Mouse (Mus musculus) limb, embryonic 15.5 days (tissue): ENCODE results near the gene Pbld2. TPM values are rescaled to one million over a fixed set of nuclear protein-coding genes. Genes with fewer than 3 reads are reported as not detected.
A peak's percentile ranks its signal among the peaks of the same experiment; 100 is the strongest.

ENCODE experiments used
- ATAC-seq: fragments of 200-750 bp; cut with Nextera tagmentation; 2 replicates; pipeline ENCODE4 v1.8.0; 2017; ENCODE audit warnings: low read depth, moderate TSS enrichment; ENCODE audit not compliant: insufficient number of reproducible peaks, low FRiP score, low TSS enrichment
- H3K27ac ChIP-seq: fragments of 300-500 bp; sonication (generic); 2 replicates; pipeline ENCODE4 v1.5.1; 2015; ENCODE audit warnings: moderate library complexity, mild to moderate bottlenecking, inconsistent platforms
- H3K27me3 ChIP-seq: fragments of 300-500 bp; sonication (generic); 2 replicates; pipeline ENCODE4 v1.6.1; 2015; ENCODE audit warnings: inconsistent platforms
- H3K36me3 ChIP-seq: fragments of 300-500 bp; sonication (generic); 2 replicates; pipeline ENCODE4 v1.6.1; 2015; ENCODE audit warnings: inconsistent platforms
- H3K4me1 ChIP-seq: fragments of 300-500 bp; sonication (generic); 2 replicates; pipeline ENCODE4 v1.6.1; 2015; ENCODE audit warnings: inconsistent platforms
- H3K4me2 ChIP-seq: fragments of 300-500 bp; sonication (generic); 2 replicates; pipeline ENCODE4 v1.6.1; 2015; ENCODE audit warnings: mild to moderate bottlenecking, inconsistent platforms
- H3K4me3 ChIP-seq: fragments of 300-500 bp; sonication (generic); 2 replicates; pipeline ENCODE4 v1.5.1; 2015; ENCODE audit warnings: mild to moderate bottlenecking, inconsistent platforms
- H3K9ac ChIP-seq: fragments of 300-500 bp; sonication (generic); 2 replicates; pipeline ENCODE4 v1.6.1; 2015; ENCODE audit warnings: inconsistent platforms
- H3K9me3 ChIP-seq: fragments of 300-500 bp; sonication (generic); 2 replicates; pipeline ENCODE4 v1.6.1; 2016; ENCODE audit warnings: inconsistent platforms
- WGBS: fragments of 180-500 bp; shearing (Covaris S2); methylation state at CpG from one replicate; pipeline ENCODE4 v1.1.7; 2015; 5-methylcytosine and 5-hydroxymethylcytosine counted together
- polyA plus RNA-seq: library from polyadenylated mRNA; unstranded; fragments of >200 nt; fragmentation: Nextera tagmentation; extraction: Ambion mirVana; gene quantifications from 2 replicates; pipeline ENCODE4 v1.2.1, GENCODE M21; 2015

Pbld2 gene
- polyA plus RNA-seq, 1 experiment from 2014 or later = 0.77 TPM

DNA sequence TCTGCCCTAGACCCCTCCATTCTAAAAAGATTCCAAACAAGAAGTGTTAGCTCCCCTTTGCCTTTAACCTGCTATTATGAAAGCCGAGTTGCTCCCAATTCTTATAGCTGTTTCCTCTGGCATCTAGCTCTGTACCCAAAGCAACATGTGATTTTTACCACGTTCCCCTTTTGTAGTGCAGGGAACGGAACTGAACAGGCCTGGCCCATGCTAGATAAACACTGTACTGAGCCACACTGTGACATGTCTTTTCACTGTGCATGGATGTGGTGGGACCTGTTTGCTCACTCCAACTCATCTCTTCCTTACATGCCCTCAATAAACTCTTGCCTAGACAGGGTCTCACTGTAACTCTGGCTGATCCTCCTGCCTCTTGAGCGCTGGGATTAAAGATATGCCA, 13.8 kb upstream of the Pbld2 start:
- no peak overlapping the region for H3K4me3 ChIP-seq
- H3K4me1 ChIP-seq = no peaks in the 10 kb centered on the region
- no peaks in the 10 kb centered on the region for H3K27me3 ChIP-seq
- H3K27ac ChIP-seq = no peak overlapping the region
- no peak overlapping the region for H3K4me2 ChIP-seq
- 84% methylated on average over 4 of the region's 4 CpGs for WGBS
- ATAC-seq = no peak
- H3K9ac ChIP-seq = no peak overlapping the region
- no peaks in the 10 kb centered on the region for H3K9me3 ChIP-seq
- peaks cover 75% of the 10 kb centered on the region for H3K36me3 ChIP-seq

DNA sequence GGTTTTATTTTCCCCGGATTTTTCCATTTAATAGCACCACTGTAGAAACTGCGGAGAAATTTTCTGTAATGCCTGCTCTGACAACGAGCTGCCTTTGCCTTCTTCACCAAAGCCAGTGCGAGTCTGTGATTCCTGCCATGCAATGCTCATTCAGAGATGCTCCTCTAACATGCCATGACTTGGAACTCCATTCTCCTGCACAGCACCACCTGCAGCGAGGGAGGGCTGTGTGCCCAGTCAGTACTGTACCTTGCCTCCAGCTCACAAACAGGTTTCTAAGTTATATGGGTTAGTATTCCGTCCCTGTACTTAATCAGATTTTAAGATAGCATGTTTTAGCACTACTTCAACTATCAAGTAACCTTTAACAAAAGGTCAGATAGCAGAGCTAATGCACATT, 12.6 kb upstream of the Pbld2 start:
- WGBS = 85% methylated on average over 6 of the region's 6 CpGs
- Histone ChIP-seq H3K9me3 (no peaks in the 10 kb centered on the region), H3K9ac (no peak overlapping the region), H3K27me3 (no peaks in the 10 kb centered on the region), H3K27ac (no peak overlapping the region), H3K4me1 (no peaks in the 10 kb centered on the region), H3K36me3 (peaks cover 76% of the 10 kb centered on the region), H3K4me3 (no peak overlapping the region), H3K4me2 (no peak overlapping the region)
- ATAC-seq = no peak

DNA sequence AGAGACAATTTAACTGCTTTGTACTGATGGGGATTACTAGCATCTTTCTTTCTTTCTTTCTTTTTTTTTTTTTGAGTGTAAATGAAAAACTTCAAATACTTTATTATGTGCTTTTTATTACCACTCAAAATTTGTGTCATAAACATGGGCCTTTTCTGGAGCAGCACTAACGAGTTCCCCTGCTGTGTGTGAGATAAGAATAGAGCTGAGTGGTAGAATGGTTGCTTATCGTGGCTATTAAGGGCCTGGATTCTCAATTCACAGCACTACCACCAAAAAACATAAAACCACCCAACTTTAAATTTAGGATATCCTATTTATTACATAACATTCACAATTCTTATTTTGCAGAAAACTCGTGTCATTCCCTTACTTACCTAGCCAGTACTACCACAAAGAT, 10.6 kb upstream of the Pbld2 start:
- H3K27me3 ChIP-seq = no peaks in the 10 kb centered on the region
- WGBS = 60% methylated on average over 3 of the region's 3 CpGs
- H3K27ac ChIP-seq = no peak overlapping the region
- ATAC-seq = no peak
- H3K4me3 ChIP-seq = no peak overlapping the region
- peaks cover 73% of the 10 kb centered on the region for H3K36me3 ChIP-seq
- H3K9ac ChIP-seq = no peak overlapping the region
- H3K9me3 ChIP-seq = no peaks in the 10 kb centered on the region
- H3K4me1 ChIP-seq = no peaks in the 10 kb centered on the region
- no peak overlapping the region for H3K4me2 ChIP-seq

DNA sequence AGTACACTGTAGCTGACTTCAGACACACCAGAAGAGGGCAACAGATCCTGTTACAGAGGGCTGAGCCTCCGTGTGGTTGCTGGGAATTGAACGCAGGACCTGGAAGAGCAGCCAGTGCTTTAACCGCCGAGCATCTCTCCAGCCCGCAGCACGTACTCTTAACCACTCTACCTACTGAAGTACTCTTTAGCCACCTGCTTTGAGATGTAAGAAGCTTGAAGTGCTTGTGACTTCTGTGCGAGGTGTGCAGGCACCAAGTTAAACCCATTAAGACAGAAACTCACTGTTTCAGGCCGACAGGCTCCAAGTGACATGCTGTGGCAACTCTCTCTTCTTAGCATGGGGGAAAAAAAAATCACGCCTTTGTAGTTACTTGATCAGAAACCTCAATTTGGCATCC, 9.9 kb upstream of the Pbld2 start:
- peaks cover 70% of the 10 kb centered on the region for H3K36me3 ChIP-seq

DNA sequence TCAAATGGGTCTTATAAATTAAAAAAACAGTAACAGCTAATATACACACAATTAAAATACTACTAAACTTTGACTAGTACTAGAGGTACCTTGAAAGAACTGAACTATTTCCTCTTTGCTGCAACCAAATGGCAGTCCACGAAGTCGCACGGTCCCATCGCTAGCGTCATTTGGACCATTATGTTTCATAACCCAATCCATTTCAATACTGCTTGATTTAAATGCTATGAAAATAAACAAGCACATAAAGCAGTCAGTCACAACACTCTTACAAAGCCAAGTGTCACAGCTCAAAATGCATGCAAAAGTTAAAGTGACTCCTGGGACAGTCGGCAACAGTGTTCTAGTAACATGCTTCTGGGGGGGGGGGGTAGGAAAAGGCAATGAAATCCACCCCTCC, 4.8 kb upstream of the Pbld2 start:
- Histone ChIP-seq H3K4me1 (peaks cover 10% of the 10 kb centered on the region), H3K4me2 (no peak overlapping the region), H3K9ac (no peak overlapping the region), H3K36me3 (peaks cover 24% of the 10 kb centered on the region), H3K4me3 (no peak overlapping the region), H3K9me3 (no peaks in the 10 kb centered on the region), H3K27me3 (no peaks in the 10 kb centered on the region), H3K27ac (no peak overlapping the region)
- no peak for ATAC-seq
- 82% methylated on average over 6 of the region's 6 CpGs for WGBS

More for the DNA sequence above, 9.9 kb upstream of the Pbld2 start:
- ATAC-seq = no peak
- H3K4me2 ChIP-seq = no peak overlapping the region
- no peaks in the 10 kb centered on the region for H3K4me1 ChIP-seq
- no peak overlapping the region for H3K4me3 ChIP-seq
- no peak overlapping the region for H3K27ac ChIP-seq
- 86% methylated on average over 9 of the region's 9 CpGs for WGBS
- H3K9me3 ChIP-seq = no peaks in the 10 kb centered on the region
- H3K9ac ChIP-seq = no peak overlapping the region
- no peaks in the 10 kb centered on the region for H3K27me3 ChIP-seq

DNA sequence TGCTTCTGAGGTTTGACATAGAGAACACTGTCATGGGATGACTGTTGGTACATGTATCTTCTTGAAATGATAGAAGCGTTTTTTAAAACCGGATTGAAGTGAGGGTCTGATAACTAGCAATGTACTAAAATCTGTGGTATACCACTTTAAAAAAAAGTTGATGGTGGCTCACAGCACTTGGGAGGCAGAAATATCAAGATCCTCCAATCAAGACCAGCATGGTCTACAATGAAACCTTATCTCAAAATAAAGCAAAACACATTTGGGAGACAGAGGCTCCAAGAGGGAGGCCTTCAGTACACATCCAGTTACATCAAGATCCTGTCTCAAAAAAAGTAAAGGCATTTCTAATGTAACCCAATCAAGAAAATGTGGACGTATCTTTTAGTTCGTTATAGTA, 2.4 kb upstream of the Pbld2 start:
- Histone ChIP-seq H3K36me3 (peaks cover 7% of the 10 kb centered on the region), H3K4me3 (peak overlapping the region; percentile 87), H3K27me3 (no peaks in the 10 kb centered on the region), H3K27ac (no peak overlapping the region), H3K4me2 (peak overlapping the region; percentile 42), H3K4me1 (peaks cover 20% of the 10 kb centered on the region), H3K9ac (no peak overlapping the region), H3K9me3 (no peaks in the 10 kb centered on the region)
- ATAC-seq = no peak
- WGBS = 45% methylated on average over 4 of the region's 4 CpGs

DNA sequence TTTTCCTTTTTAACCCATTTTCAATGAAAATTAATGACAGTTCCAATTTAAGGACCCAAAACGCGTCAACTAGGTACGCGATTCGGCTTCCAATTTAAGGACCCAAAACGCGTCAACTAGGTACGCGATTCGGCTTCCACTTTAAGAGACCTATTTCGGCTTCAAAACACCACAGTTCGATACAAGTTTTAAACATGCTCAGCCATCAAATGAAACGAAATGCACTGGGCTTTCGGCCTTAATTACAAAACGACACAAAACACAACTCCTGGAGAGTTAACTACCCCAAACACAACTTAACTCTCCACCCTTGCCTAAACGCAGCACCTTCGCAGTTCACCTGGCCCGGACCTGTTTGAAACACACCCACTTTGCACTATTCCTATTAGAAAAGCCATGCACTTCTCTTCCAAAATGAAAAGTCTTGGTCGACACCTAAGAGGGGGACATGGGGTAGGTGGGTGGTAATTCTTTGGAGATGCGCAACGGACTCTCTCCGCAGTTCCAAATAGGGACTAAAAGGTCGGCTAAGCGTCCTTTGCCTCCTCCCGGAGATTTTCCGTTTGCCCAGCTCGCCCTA, 1.5 kb upstream of the Pbld2 start:
- under 1% methylated on average over 27 of the region's 27 CpGs for WGBS
- Histone ChIP-seq H3K27ac (peak overlapping the region; percentile 100), H3K27me3 (no peaks in the 10 kb centered on the region), H3K4me2 (peak overlapping the region; percentile 42), H3K4me3 (peak overlapping the region; percentile 87), H3K4me1 (peaks cover 20% of the 10 kb centered on the region), H3K9me3 (no peaks in the 10 kb centered on the region), H3K9ac (peak overlapping the region; percentile 95), H3K36me3 (no peaks in the 10 kb centered on the region)
- ATAC-seq = no peak

DNA sequence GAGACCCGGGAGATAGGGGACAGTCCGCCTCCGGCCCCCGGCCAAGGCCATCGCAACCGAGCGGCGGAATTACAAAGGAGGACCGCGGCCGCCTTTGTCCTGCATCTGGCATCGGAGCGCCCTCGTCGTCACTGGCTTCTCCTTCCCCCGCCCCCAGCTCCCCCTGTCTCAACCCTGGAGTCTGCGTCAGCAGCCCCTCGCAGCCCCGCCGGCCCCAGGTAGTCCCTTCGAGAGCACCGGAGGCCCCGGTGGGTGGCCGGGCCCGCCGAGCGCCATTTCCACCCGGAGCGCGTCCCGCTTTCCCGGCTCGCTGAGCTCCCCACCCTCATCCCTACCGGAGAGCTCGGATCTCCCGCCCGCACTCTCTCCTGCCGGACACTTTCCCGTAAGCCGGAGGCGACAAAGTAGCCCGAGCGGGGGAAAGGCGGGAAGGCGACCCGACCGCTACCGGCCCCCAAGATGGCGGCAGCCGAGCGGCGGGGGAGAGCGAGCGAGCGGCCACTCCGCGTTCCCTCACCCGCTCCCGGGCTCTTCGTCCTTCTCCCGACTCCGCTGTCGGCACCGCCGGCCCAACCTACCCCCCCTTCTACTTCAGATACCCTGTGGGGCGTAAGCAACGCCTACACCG, 880 bp upstream of the Pbld2 start:
- under 1% methylated on average over 68 of the region's 68 CpGs for WGBS
- peak overlapping the region; percentile 87 for H3K4me3 ChIP-seq
- H3K27me3 ChIP-seq = no peaks in the 10 kb centered on the region
- H3K27ac ChIP-seq = peak overlapping the region; percentile 100
- H3K9ac ChIP-seq = peak overlapping the region; percentile 95
- no peak for ATAC-seq
- no peaks in the 10 kb centered on the region for H3K9me3 ChIP-seq
- no peaks in the 10 kb centered on the region for H3K36me3 ChIP-seq
- H3K4me1 ChIP-seq = peaks cover 20% of the 10 kb centered on the region
- peak overlapping the region; percentile 42 for H3K4me2 ChIP-seq

DNA sequence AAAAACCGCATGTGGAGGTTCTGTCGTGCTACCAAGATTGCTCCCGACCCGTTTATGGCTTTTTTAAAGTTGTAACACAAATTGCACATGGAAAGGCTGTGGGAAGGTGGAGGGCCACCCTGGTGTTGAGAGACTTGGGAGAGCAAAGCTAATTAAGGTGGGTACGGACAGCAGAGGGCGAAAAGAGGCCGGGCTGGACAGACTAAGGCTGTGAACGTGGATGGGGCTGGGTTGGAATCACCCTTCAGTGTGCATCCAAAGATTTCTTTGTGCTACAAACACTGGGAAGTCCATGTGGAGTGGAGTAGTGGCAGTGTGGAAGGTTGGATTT, 430 bp downstream of the Pbld2 start:
- H3K9ac ChIP-seq = peak overlapping the region; percentile 68
- peak overlapping the region; percentile 87 for H3K4me3 ChIP-seq
- peaks cover 20% of the 10 kb centered on the region for H3K4me1 ChIP-seq
- ATAC-seq = 0 out of 2 replicates have a peak, but pooled peaks have one; percentile 32
- H3K27ac ChIP-seq = peak overlapping the region; percentile 100
- H3K36me3 ChIP-seq = no peaks in the 10 kb centered on the region
- no peaks in the 10 kb centered on the region for H3K9me3 ChIP-seq
- under 1% methylated on average over 8 of the region's 8 CpGs for WGBS
- H3K27me3 ChIP-seq = no peaks in the 10 kb centered on the region
- peak overlapping the region; percentile 59 for H3K4me2 ChIP-seq

DNA sequence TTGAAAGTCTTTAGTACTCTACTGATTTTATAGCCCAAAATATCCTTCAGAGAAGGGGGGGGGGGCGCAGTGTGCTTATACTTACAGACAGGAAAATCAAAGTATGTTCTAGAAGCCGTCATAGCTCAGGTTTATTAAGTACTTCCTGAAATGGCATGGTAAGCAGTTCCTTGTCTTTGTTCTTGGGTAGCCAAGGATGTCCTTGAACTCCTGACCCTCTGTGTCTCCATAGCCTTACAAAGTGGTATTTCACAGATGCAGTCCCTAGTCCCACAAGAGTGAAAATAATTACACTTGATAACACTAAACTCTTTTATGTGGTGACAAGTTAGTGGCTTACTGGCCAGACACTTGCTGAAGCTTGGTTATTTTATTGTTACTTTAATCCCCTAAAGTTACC, 901 bp downstream of the Pbld2 start:
- Histone ChIP-seq H3K9me3 (no peaks in the 10 kb centered on the region), H3K4me1 (peaks cover 20% of the 10 kb centered on the region), H3K4me2 (peak overlapping the region; percentile 59), H3K27ac (peak overlapping the region; percentile 100), H3K9ac (no peak overlapping the region), H3K4me3 (peak overlapping the region; percentile 87), H3K36me3 (no peaks in the 10 kb centered on the region), H3K27me3 (no peaks in the 10 kb centered on the region)
- 20% methylated on average over 2 of the region's 2 CpGs for WGBS
- no peak for ATAC-seq

DNA sequence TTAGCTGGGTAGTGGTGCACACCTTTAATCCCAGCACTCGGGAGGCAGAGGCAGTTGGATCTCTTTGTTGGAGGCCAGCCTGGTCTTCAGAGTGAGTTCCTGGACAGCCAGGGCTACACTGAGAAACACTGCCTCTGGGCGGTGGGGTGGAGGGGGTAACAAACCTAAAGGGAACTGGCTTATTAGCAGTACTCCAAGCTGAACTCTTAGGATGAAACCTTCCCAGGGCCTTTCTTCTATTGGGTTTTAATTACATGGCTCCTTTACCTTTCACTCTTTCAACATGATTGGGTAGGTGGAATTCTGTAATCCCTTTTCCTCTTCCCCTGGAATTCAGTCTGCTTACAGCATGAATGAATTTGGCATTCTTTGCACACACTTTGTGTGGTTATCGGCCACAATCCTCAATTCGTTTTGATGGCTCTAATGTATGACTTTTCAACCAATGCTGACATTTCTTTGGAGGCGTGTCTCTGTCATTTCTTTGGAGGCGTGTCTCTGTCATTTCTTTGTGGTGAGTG, 1.4 kb downstream of the Pbld2 start:
- Histone ChIP-seq H3K9me3 (no peaks in the 10 kb centered on the region), H3K4me1 (peaks cover 20% of the 10 kb centered on the region), H3K36me3 (no peaks in the 10 kb centered on the region), H3K9ac (no peak overlapping the region), H3K27ac (peak overlapping the region; percentile 100), H3K27me3 (no peaks in the 10 kb centered on the region), H3K4me3 (no peak overlapping the region), H3K4me2 (peak overlapping the region; percentile 59; the same call in 1 of the 2 replicates)
- 48% methylated on average over 6 of the region's 6 CpGs for whole genome bisulfite sequencing
- no peak for ATAC-seq

DNA sequence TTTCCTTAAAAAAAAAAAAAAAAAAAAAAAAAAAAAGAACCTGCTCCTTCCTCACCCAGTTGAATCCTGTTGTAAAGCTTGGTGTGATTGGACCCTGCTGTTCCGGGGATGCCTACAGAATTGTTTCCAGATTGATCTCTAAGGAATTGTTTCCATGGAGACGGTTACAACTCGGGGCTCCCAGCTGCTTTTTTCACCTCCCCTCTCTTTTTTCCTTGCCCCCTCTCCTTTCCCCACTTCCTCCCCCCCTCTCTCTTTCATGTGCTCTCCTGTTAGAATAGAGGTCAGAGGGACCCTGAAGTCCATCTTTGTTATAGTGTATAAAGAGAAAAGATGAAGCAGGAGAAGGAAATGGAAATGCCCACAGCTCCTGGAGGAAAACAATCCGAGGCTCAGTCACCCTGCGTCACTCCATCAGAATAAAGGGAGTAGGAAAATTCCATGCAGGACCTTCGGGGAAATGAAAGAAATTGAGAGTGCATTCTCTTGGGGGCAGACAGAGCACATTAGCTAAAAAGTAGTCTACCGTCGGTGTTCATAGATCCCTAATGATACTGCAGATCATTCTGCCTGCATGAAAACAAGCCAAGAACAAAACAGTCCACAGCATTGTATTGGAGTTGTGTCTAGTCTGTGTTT, 2.2 kb downstream of the Pbld2 start:
- Histone ChIP-seq H3K9ac (no peak overlapping the region), H3K27ac (no peak overlapping the region), H3K27me3 (no peaks in the 10 kb centered on the region), H3K4me1 (peaks cover 17% of the 10 kb centered on the region), H3K36me3 (no peaks in the 10 kb centered on the region), H3K4me2 (no peak overlapping the region), H3K9me3 (no peaks in the 10 kb centered on the region), H3K4me3 (no peak overlapping the region)
- 34% methylated on average over 8 of the region's 8 CpGs for whole genome bisulfite sequencing
- ATAC-seq = no peak
